Mouse (Mus musculus) megakaryocyte, adult 5-6 weeks (primary cell): ENCODE measurements around the gene Serhl. TPM values are rescaled to one million over a fixed set of nuclear protein-coding genes. Genes with fewer than 3 reads are reported as not detected.
"Not testable (repeated sequence)": the region's sequence is repeated elsewhere in the genome, so short reads cannot be mapped to it uniquely, and the experiment has no call there.

ENCODE experiments used
- ATAC-seq: 2 replicates; pipeline ENCODE4 v1.8.0; 2016; ENCODE audit warnings: mild to moderate bottlenecking, inconsistent platforms; ENCODE audit not compliant: poor library complexity, severe bottlenecking
- total RNA-seq, 2 experiments: library from RNA; stranded (forward) in 1 of 2; stranded (reverse) in 1 of 2; fragments of 153-499, 151-499 nt in 1 of 2; fragments of 221-1000, 200-1000 nt in 1 of 2; gene quantifications; 2 replicates each; pipeline versions ENCODE4 v1.2.3 to v1.2.4; 2015 to 2017

Gene Serhl
- total RNA-seq, 2 experiments from 2014 or later: 34.6 to 46.4 TPM

DNA sequence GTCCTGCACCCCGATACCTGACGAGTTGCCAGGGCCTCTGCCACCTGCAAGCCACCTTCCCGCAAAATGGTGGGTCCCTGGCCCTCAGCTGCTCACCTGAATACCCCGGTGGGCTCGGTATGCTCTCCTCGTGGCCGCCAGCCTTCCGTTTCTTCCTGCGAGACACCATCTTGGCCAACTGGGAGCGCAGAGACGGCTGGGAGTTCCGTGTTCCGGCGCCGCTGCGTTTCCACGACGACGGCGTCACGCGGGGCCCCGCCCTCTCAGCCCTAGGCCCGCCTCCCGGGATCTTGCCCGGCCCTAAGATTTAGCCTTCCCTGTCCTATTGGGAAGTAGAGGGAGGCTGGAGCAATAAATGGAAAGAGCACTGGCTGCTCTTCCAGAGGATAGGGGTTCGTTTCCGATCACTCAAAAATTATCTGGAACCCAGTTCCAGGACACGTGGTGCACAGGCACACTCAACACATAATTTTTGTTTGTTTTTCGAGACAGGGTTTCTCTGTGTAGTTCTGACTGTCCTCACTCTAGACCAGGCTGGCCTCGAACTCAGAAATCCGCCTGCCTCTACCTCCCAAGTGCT is 33.4 kb downstream of the Serhl start, which contains the start of gene Rrp7a:
Gene Rrp7a (minus strand): TSS at position 236 of the 580 bp plus-strand sequence.
- ATAC-seq: peak; percentile 99

DNA sequence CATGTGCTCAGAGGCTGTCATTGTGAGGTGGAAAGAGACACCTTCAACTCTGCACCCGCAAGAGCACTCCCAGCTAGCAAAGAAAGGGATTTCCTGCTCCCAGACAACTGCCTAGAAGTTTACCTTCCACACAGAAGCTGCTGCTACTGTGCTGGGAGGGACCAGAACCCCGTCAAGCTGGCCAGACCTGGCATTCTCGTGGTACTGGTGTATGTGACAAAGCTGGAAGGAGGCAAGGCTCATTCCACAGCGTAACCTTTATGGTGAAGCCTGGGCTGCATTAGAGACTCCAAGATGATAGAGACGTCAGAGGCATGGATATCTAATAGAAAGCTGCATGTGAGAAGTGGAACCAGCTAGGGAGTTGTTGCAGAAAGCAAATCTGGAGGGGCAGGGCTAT is 35.3 kb downstream of the Serhl start:
- ATAC-seq: no peak

DNA sequence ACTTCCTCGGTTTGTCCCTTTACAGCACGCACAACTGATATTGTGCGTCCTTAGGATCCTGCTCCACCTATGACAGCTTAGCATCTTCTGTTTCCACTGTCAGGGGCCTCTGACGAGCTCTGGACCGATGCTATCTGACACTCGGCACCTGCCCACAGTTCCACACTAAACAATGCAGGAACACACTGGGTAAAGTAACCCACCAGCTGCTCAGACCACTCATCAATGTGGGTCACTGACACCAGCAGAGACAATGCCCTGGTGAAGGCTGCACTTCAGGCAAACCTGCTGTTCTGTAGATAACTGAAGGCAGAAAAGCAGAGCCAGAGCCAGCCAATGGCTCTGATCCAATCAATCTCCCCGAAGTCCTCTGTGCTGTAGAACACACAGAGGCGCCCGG is 37.3 kb downstream of the Serhl start:
- no peak for ATAC-seq

DNA sequence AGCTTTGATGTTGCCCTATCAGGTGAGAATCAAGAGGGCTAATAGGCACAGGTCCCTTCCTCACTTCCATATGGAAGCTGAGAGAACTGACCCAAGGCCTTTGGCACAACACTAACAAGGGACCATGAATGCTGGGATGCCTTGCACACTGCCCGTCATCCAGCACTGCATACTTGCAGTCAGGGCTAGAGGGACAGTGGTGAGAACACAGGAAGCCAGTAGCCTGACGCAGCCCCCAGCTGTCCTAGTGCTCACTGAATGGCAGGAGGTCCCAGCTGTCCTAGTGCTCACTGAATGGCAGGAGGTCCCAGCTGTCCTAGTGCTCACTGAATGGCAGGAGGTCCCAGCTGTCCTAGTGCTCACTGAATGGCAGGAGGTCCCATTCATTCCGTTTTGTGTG is 37.7 kb downstream of the Serhl start:
- not testable (repeated sequence) for ATAC-seq

DNA sequence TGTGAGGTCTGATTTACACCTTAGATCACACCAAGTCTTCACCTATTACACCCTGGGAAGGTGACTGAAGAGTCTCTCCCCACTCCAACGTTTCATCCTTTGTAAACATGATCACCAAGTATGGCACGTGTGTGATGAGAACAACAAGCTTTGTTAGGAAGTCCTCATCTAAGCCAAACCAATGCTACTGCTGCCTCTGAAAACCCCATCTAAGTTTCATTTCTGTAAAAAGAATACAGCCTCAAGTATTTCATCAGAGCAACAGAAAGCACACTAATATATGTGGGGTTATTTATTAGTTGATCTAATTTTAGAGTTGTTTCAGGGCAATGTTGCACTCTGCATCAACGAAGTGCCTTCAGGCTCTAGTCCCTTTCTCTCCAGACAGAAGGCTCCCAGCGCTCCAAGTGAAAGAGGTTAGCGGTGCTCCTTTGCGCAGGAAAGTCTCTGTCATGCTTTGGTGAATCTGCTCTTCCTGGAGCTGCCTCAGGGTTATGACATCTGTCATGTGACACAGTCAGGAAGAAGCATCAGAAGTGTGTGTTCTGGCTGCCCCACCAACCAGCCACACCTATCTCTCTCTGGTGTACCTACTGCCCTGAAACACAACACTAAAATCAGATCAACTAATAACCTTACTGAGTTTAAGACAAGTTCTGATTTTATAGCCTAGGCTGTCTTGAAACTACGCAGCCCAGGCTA is 40.4 kb downstream of the Serhl start:
- ATAC-seq: peak; percentile 59

DNA sequence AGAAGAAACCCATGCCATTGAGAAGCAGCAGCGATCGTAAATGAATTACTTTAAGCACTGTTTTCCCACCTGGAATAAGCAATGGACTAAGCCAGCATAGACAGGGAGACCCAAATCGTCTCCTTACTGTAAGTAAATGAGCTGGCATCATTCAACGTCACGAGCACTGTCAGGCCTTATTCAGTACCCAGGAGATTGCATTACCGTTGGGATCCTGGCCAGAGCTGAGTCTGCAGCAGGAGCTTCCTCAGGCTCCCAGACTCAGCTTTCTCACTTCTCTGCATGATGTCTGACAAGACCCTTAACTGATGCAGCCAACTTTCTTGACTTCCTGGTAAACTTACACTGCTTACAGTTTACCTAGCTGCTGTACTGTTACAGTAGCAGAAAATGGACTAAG is 45.4 kb downstream of the Serhl start:
- no peak for ATAC-seq

DNA sequence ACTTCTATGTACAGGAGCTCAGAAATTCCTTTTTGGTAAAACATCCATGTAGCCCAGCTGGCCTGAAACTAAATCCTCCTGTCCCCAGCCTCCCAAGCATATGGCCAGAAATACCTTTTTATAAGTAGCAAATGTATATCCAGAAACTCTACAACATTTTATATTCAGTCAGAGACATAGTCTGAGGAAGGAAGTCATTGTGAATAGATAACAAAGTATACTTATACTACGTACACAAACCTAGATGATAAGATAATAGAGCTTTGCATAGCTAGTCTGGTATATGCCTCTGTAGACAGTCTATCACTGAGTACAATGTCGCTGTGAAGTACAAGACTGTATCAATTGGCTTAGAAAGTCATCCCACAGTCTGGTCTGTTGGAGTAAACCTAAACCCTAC is 46.3 kb downstream of the Serhl start:
- no peak for ATAC-seq

DNA sequence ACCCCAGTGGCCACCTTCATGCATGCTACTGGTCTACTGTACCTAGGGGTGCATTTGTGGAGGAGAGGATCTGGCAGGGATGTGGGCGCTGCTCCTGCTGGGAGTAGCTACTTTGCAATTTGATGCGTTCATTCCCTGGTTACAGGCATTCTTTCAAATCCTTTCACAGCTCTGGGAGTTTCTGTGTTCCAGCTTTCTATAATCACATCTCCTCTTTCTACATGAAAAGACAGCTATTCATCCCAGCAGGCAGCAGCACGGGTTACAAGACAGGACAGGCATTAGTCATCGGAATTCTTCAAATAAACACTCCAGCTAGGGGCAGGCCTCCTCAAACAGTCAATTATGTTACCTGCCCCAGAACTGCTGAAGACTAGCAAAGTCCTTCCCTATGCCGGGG is 53.6 kb downstream of the Serhl start:
- no peak for ATAC-seq

DNA sequence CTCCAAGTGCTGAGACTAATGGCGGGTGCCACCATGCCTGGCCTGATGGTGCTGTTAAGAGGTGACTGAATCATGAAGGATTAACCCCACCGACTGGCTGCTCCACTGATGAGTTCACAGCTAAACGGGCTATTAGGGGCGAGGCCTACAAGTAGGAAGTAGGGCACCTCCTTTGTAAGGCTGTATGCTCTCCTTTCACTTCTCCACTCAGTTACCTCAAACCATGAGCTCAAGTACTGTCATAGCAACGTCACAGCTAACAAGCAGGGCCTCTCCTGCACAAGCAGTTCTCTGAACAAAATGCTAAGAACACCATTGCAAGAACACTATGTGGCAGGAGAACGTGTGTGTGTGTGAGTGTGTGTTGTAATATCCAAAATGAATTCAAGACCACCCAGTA is 56.2 kb downstream of the Serhl start:
- ATAC-seq: peak; percentile 17

DNA sequence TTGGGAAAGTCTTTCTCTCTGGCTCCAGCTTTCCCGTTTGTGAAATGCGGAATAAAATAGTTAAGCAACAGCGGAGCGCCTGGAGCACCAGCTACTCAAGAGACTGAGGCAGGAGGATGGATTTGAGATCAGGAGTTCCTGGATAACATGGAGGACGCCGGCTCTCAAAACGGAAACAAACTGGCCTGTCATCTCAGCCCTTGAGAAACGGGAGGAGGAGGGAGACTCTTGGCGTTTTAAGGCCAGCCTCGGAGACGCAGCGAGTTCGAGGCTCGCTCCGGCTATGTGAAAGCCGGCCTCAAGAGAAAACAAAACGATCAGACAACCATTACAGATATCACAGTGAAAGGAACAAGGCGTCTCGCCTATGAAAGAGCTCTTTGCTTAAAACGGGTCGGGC is 59.1 kb downstream of the Serhl start:
- ATAC-seq: no peak

DNA sequence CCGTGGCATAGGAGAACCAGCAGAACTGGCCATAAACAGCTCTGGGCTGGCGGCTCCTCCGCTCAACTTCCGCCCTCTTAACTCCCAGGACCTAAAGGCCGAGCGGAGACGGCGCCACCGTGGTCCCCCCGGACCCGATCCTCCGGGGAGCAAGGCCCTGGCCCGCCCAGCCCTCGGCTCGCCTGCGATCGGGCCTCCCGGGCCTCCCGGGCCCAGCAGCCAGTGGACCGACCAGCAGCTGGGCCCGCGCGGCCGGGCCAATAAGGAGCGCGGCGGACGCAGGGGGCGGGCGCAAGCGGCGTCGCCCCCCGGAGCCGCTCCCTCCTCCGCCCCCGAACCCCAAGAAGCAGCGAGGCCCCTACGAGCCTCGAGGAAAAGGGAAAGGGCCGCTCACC is 59.5 kb downstream of the Serhl start:
- ATAC-seq: peak; percentile 23

DNA sequence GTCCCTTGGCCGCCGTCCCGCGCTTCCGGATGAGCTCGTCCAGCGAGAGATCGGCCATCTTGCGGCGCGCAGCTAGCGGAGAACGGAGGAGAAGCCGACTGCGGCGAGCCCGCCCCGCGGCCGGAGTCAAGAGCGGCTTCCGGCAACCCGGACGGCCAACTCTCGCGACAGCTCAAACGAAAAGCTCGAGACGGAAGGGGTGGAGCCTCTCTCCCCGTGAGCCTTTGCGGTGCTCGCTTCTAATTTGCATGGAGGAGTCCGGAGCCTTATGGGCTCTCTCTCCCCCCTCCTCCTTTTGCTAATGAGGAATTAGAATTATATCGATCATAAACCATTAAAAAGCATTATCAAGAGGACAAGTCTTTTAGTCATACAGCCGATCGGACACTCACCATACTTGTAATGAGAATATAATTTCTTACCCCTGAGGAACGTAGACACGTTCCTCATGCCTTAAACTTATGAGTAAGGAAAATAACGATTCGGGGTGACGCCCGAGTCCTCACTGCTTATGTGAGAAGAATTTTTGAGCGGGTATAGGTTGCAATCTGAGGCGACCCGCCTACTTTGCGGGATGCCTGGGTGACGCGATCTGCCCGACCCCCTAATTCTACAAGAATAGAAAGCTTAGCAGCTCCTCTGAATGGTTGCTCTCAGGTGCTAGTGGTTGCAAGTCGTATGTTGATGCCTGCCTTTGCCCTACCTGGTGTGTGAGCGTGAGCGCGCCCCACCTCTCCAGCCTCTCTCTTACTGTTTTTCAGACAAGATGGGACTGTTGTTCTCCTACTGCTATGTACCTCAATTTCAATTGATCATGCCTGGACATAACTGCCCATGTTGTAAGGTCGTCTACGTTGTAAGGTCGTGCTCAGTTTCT is 60.1 kb downstream of the Serhl start, which contains the start of gene Poldip3:
Gene Poldip3 (minus strand): TSS at position 189 of the 877 bp plus-strand sequence.
- ATAC-seq: peak; percentile 84

DNA sequence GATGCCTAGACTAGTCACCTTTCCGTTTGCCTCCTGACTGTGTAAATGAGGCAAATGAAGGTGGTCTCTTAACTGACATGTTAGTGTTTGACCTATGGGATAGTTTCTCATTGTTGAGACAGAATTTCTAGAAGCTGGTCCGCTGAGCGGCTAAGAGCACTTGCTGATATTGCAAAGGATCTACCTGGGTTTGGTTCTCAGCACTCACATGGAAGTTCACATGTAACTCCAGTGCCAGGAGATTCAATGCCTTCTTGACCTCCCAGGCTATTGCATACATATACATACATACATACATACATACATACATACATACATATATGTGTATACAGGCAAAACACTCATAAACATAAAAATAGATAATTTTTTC is 60.8 kb downstream of the Serhl start:
- ATAC-seq: no peak

DNA sequence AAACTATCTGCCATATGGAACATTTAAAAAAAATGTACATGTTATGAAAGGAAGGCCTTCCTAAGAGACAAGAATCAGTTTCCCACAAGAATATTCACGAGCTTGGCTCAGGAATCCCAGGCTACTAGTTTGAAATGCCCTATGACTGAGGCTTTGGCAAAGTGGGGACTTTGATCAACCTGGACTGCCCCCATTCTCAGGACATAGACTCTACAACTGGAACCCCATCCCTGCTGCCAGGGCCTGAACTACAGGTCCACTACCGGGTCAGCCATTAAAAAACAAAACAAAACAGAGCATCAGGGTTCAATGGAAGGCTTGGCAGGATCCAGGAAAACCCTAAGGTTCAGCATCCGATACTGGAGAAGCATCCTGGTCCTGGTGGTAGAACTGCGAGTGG is 61.4 kb downstream of the Serhl start:
- ATAC-seq: no peak

DNA sequence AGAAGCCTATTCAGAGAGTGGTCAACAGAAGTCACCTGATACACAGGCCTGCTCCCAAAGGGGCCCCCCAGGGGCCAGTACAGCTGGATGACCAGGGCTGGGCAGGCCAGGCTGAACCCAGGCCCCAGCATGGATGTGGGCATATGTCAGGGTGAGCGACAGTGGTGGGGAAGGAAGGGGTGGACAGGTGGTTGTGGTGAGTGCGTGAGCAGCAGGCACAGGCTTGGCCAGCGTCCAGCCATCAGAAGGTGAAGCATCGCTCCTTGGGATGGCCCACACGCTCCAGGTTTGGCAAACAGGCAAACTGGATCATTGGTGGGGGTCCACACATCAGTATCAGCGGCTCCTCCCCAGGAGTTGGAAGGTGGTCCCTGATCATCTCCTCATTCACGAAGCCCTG is 65.0 kb downstream of the Serhl start:
- ATAC-seq: no peak

DNA sequence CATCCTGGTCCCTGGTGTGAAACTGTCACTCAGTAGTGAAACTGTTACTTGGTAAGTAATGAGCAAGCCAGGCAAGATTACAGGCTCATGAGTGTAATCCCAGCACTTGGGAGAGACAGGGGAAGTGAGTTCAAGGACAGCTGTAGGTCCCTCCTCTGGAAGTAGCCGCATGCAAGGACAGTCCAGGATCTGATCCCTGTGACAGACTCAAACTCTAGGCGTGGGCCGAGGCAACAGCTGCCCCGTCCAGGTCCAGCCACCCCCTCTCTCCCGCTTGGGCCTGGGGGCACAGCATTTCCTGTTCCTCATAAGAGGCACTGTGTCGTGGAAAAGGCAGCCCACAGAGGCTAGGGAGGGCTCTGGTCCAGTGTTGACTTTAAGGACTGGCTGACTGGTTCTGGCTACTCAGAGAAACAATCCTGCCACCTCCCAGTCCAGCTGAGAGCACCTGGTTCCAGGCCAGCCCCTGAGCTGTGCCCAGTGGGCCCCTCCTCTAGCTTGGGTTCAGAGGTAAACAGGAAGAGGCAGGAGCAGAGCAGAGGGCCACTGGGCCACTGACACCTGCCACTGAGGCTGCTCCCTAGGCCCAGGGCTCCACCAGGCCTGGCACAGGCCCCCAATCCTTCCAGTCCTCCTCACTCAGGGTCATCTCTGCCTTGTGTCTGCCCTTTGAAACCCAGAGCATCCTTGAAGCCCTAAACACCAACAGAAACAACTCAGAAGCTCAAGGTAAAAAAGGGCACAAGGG is 66.5 kb downstream of the Serhl start:
- ATAC-seq: no peak

DNA sequence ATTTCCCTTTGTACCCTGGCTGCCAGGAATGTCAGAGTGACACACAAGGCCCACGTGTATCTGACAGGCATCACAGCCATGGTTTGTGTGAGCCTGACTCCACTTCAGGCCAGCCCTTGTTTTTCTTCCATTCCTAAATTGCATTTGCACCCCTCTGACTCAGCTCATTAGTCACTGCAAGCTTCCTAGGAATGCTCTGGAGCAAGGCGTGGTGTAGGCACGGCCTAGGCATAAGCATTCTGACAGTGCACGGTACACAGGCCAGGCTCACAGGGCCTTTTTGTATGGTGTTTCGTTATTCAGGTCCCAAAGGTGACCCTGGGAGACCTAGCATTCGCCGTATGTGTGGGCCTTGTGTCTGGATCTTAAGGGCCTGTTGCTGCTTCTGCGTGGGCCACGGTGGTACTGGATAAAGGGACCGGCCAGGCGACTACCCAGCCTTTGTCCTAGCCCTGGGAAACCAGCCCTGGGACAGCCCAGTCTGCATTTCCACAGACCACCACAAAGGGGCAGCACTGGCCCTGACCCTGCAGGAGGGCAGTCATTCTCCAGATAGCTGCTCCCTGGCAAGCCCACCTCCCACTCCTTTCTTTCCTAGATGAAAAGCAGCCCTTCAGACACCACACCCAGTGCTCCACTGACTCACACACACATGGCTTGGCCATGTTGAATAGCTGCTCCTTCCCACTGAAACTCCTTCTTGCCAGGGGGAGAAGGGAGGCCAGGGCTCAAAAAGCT is 67.8 kb downstream of the Serhl start:
- ATAC-seq: peak; percentile 73

DNA sequence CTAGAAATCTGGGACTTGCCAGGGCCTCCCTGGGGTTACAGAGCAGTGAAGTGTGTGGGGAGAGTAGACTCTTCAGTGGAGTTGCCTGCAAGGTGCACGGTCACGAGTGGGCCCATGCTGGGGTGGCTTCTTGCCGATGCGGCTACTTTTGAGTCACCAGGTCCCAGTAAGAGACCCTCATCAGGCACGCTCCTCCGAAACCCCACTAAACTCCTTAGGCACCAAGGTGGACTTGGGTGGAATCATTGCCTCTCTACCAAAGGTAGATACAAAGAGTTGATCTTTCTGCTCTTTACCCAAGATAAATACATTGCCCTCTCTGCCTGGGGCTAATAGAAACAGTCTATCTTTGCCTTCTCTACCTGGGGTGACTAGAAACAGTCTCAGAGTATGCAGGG is 68.4 kb downstream of the Serhl start:
- ATAC-seq: no peak

DNA sequence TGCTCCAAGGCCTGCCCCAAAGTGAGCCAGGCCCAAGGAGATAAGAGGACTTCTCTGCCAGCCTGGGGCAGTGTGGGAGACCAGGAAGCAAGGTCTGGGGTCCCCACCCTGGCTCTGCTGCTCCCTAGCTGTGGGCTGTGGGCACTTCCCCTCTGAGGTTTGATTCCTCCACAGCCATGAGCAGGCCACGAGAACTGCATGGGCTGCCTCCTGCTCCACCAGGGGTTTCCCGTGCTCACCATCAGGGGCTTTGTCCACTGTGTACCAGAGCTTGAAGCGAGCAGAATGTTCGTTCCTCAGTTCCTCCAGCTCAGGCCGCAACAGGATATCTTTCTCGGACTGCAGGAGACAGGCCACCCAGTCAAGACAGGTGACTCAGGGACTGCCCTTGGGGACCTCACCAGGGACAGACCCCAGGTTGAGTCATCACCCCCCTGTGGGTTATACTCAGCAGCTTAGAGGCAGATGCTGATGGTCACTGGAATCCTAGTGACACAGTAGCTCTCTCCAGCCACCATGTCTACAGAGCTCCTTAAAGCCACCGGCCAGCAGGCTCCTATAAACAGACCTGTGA is 69.4 kb downstream of the Serhl start:
- no peak for ATAC-seq

DNA sequence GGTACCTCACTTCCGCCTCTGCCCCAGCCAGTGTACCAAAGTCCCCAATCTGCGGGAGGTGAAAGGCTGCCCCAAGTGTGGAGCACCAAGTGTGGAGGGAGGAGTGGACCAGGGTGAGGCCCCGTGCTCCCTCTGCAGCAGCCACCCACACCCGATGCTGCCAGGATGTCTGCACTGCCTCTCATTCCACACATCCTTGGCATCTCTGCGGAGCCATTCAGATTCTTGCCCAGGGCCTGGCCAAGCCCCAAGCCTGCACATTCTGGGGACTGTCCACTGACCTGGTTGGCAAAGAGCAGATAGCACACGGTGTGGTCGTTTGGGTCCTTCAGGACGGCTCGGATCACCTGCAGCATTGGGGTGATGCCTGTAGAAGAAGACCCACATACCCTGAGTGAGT is 70.5 kb downstream of the Serhl start:
- ATAC-seq: no peak
